Mouse (Mus musculus): ENCODE data around the gene Srp9.

DNA sequence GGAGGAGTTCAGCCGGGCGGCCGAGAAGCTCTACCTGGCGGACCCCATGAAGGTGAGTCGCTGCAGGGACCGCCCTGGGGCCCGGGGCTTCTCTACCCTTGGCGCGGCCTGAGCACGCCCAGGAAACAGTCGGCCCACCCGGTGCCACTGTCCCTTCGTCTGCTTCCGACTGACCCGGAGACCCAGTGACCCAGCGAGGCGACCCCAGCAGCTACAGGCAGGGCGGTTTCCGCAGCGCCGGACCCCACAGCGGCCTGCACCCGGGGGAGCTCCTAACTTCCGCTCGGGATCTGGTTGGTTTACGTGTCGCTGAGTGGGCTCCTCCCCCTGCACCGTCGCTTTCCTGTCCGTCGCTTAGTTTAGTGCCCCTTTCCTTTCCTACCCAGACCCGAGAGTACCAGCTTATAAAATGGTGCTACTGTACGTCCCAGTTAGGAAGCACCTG is 409 bp downstream of the Srp9 start:
- TF ChIP-seq POLR2A (IDR thresholded peaks at IDR 0.05; ENCODE audit: insufficient read depth, low read depth, low read length) = no peak; the same call in 1 of the 2 replicates
- no peak for TF ChIP-seq CTCF (IDR thresholded peaks at IDR 0.05)

Data from heart, adult 2 months (tissue).